Mouse (Mus musculus): ENCODE data around the gene Megf8.

- no peak for TF ChIP-seq POLR2A (IDR thresholded peaks at IDR 0.05; ENCODE audit: extremely low read depth, insufficient read depth, low read length)
- TF ChIP-seq CTCF (IDR thresholded peaks at IDR 0.05; ENCODE audit: low read depth, low read length): no peak
Measured at GRCm38 (mm10) chr7:25341000-25341784, 24.2 kb downstream of the Megf8 start.
